Mouse (Mus musculus) embryo, embryonic 9.5 days (tissue): ENCODE results near the gene Ddx46.
"Not testable (repeated sequence)": the region's sequence is repeated elsewhere in the genome, so short reads cannot be mapped to it uniquely, and the experiment has no call there.

Experiments
- DNase-seq: peaks from one replicate; pipeline ENCODE4 v3.0.0-alpha.2; 2017; ENCODE audit errors: extremely low spot score

Ddx46 gene

GRCm38 (mm10) chr13:55636185-55636983 is 1.6 kb downstream of the Ddx46 start:
- DNase-seq = no peak

GRCm38 (mm10) chr13:55640480-55640879 is 5.7 kb downstream of the Ddx46 start:
- DNase-seq = peak; percentile 75

GRCm38 (mm10) chr13:55644525-55644924 is 9.7 kb downstream of the Ddx46 start:
- DNase-seq = no peak

GRCm38 (mm10) chr13:55650098-55650497 is 15.3 kb downstream of the Ddx46 start:
- no peak for DNase-seq

- no peak for DNase-seq
Measured at GRCm38 (mm10) chr13:55650980-55651379, 16.2 kb downstream of the Ddx46 start.

GRCm38 (mm10) chr13:55668550-55668949 is 33.7 kb downstream of the Ddx46 start:
- peak; percentile 14 for DNase-seq

GRCm38 (mm10) chr13:55672711-55673110 is 37.9 kb downstream of the Ddx46 start:
- no peak for DNase-seq

- DNase-seq = no peak
Measured at GRCm38 (mm10) chr13:55677364-55677763, 42.5 kb downstream of the Ddx46 start.

GRCm38 (mm10) chr13:55682201-55682600 is 47.4 kb downstream of the Ddx46 start:
- DNase-seq = no peak

- no peak for DNase-seq
Measured at GRCm38 (mm10) chr13:55683581-55683980, 48.8 kb downstream of the Ddx46 start.

GRCm38 (mm10) chr13:55686107-55686633 is 51.3 kb downstream of the Ddx46 start:
- no peak for DNase-seq

- peak; percentile 80 for DNase-seq
Measured at GRCm38 (mm10) chr13:55687927-55688602, 53.2 kb downstream of the Ddx46 start.

GRCm38 (mm10) chr13:55692535-55693242 is 57.9 kb downstream of the Ddx46 start, which contains the start of gene B230219D22Rik:
B230219D22Rik (plus strand) TSS chr13:55693124.
- DNase-seq = peak; percentile 89

GRCm38 (mm10) chr13:55693243-55693721 is 58.5 kb downstream of the Ddx46 start:
- no peak for DNase-seq

GRCm38 (mm10) chr13:55694110-55694509 is 59.3 kb downstream of the Ddx46 start:
- no peak for DNase-seq

- not testable (repeated sequence) for DNase-seq
Measured at GRCm38 (mm10) chr13:55695989-55696388, 61.2 kb downstream of the Ddx46 start.

- DNase-seq = no peak
Measured at GRCm38 (mm10) chr13:55704301-55704700, 69.5 kb downstream of the Ddx46 start.

- no peak for DNase-seq
Measured at GRCm38 (mm10) chr13:55712846-55713245, 78.0 kb downstream of the Ddx46 start.

GRCm38 (mm10) chr13:55714501-55715166 is 79.8 kb downstream of the Ddx46 start, which contains the start of gene Txndc15:
Txndc15 (plus strand) TSS chr13:55714650.
- DNase-seq = peak; percentile 90

GRCm38 (mm10) chr13:55715167-55715512 is 80.3 kb downstream of the Ddx46 start:
- no peak for DNase-seq

- DNase-seq = no peak
Measured at GRCm38 (mm10) chr13:55715908-55716510, 81.2 kb downstream of the Ddx46 start.
